10 mouse cellular contexts compared by ENCODE assay signal in genomic region chr13:95657171-95657570, GRCm38 (mm10). TPM values are rescaled to one million over a fixed set of nuclear protein-coding genes. Genes with fewer than 3 reads are reported as not detected.
A peak's percentile ranks its signal among the peaks of the same experiment; 100 is the strongest.
DNase-seq lines count a peak whose midpoint lies in the region; ATAC-seq and TF ChIP-seq lines count a peak whose summit lies in the region.
"Had no signal": no experiment of that assay in that cellular context is flagged by ENCODE, and none has a peak within 500 bp of the region (broad histone marks: within the 10 kb centered on the region; RNA-seq: fewer than 3 reads in every experiment).

No protein-coding gene starts in this region.

- no peak for TF ChIP-seq POLR2A in MEL (IDR thresholded peaks at IDR 0.05; ENCODE audit: control insufficient read depth in 1 of 2, insufficient read depth in 1 of 2, low read depth in 1 of 2, low read length in 2 of 2, poor library complexity in 1 of 2)

- no peak overlapping the region for H3K4me3 ChIP-seq in kidney, postnatal 0 days (replicated peaks; ENCODE audit: low read depth, low read length)
- peak overlapping the region in 1 of 2 experiments; percentile 4; a peak in 1 of 4 replicates for H3K4me3 ChIP-seq in MEL (ENCODE audit: control insufficient read depth in 1 of 2, insufficient read depth in 1 of 2, low read depth in 2 of 2, low read length in 2 of 2)
- no peak overlapping the region for H3K4me3 ChIP-seq in liver, embryonic 15.5 days (replicated peaks)
- H3K4me3 ChIP-seq: midbrain, embryonic 12.5 days; neural tube, embryonic 12.5 days had no signal

- H3K4me2 ChIP-seq in kidney, postnatal 0 days (ENCODE audit: low read length) = no peak overlapping the region
- peak overlapping the region; percentile 9; the same call in 1 of the 2 replicates for H3K4me2 ChIP-seq in liver, embryonic 15.5 days
- H3K4me2 ChIP-seq: midbrain, embryonic 12.5 days; neural tube, embryonic 12.5 days had no signal

- no peak for ATAC-seq in kidney, postnatal 0 days (replicated peaks; ENCODE audit: low FRiP score, low read depth)
- peak; percentile 84 for ATAC-seq in liver, embryonic 15.5 days (ENCODE audit: insufficient read depth)

- no peaks in the 10 kb centered on the region for H3K9me3 ChIP-seq in kidney, postnatal 0 days (replicated peaks; ENCODE audit: low read length)
- H3K9me3 ChIP-seq in MEL (replicated peaks; ENCODE audit: insufficient read depth, low read length) = no peaks in the 10 kb centered on the region
- no peaks in the 10 kb centered on the region for H3K9me3 ChIP-seq in liver, embryonic 15.5 days (replicated peaks)
- H3K9me3 ChIP-seq: midbrain, embryonic 12.5 days; neural tube, embryonic 12.5 days had no signal

- no peak for TF ChIP-seq CTCF in kidney, postnatal 0 days (IDR thresholded peaks at IDR 0.05; ENCODE audit: low read depth)
- no peak for TF ChIP-seq CTCF in MEL (IDR thresholded peaks at IDR 0.05 in 2 of 3, conservative IDR thresholded peaks at IDR 0.05 in 1 of 3; ENCODE audit: control insufficient read depth in 1 of 3, insufficient read depth in 1 of 3, low read depth in 2 of 3, low read length in 3 of 3, poor library complexity in 1 of 3, severe bottlenecking in 1 of 3)

- no peaks in the 10 kb centered on the region for H3K79me2 ChIP-seq in MEL (ENCODE audit: control insufficient read depth, insufficient read depth, low read length, poor library complexity)

- H3K27ac ChIP-seq in kidney, postnatal 0 days = peak overlapping the region; percentile 31; the same call in 1 of the 2 replicates
- peak overlapping the region; percentile 77 for H3K27ac ChIP-seq in MEL (ENCODE audit: control insufficient read depth, low read depth, low read length)
- 0 out of 2 replicates have a peak overlapping the region, but pooled peaks have one; percentile 10 for H3K27ac ChIP-seq in liver, embryonic 15.5 days (replicated peaks)
- H3K27ac ChIP-seq: midbrain, embryonic 12.5 days; neural tube, embryonic 12.5 days had no signal

- H3K27me3 ChIP-seq in kidney, postnatal 0 days (ENCODE audit: insufficient read depth, low read length) = no peaks in the 10 kb centered on the region
- H3K27me3 ChIP-seq in MEL (ENCODE audit: control insufficient read depth in 1 of 2, insufficient read depth in 2 of 2, low read length in 2 of 2) = no peaks in the 10 kb centered on the region
- no peaks in the 10 kb centered on the region for H3K27me3 ChIP-seq in liver, embryonic 15.5 days
- H3K27me3 ChIP-seq: midbrain, embryonic 12.5 days; neural tube, embryonic 12.5 days had no signal

- peak; percentile 11 for DNase-seq in embryo, embryonic 10 days (ENCODE audit: low spot score)
- no peak for DNase-seq in embryo, embryonic 10.5 days (ENCODE audit: low spot score)
- DNase-seq in kidney, postnatal 0 days (ENCODE audit: low spot score) = peak; percentile 47
- no peak for DNase-seq in kidney, postnatal 10 days
- DNase-seq in MEL (ENCODE audit: low read depth, low spot score) = peak; percentile 93
- no peak for DNase-seq in c-Kit-positive CD71-positive TER-119-positive erythroid progenitor cells, embryonic 14.5 days (ENCODE audit: low spot score)
- DNase-seq in layer of hippocampus, adult 11-12 months (ENCODE audit: low spot score) = no peak

- peak; percentile 94 to 97 for TF ChIP-seq EP300 in MEL (IDR thresholded peaks at IDR 0.05; ENCODE audit: low read depth in 1 of 2, low read length in 2 of 2)

- no peak for TF ChIP-seq RAD21 in MEL (IDR thresholded peaks at IDR 0.05; ENCODE audit: low read depth, low read length)

- 67% methylated on average over 9 of the region's 9 CpGs for WGBS in kidney, postnatal 0 days
- WGBS in liver, embryonic 15.5 days (ENCODE audit: insufficient replicate concordance) = 16% methylated on average over 9 of the region's 9 CpGs

- H3K9ac ChIP-seq in kidney, postnatal 0 days (ENCODE audit: low read depth, low read length) = no peak overlapping the region
- no peak overlapping the region; the same call in 1 of the 2 replicates for H3K9ac ChIP-seq in MEL (ENCODE audit: control insufficient read depth, low read depth, low read length, poor library complexity, severe bottlenecking)
- H3K9ac ChIP-seq in liver, embryonic 15.5 days = no peak overlapping the region
- H3K9ac ChIP-seq: midbrain, embryonic 12.5 days; neural tube, embryonic 12.5 days had no signal

- H3K36me3 ChIP-seq in kidney, postnatal 0 days (ENCODE audit: insufficient read depth, low read length) = no peaks in the 10 kb centered on the region
- H3K36me3 ChIP-seq in MEL (ENCODE audit: control insufficient read depth in 1 of 2, insufficient read depth in 2 of 2, low read length in 2 of 2) = peaks cover 0 to 40% of the 10 kb centered on the region in 2 experiments; a peak in 2 of 4 replicates
- H3K36me3 ChIP-seq in liver, embryonic 15.5 days (replicated peaks) = peaks cover 78% of the 10 kb centered on the region

- peaks cover 4% of the 10 kb centered on the region; the same call in 1 of the 2 replicates for H3K4me1 ChIP-seq in kidney, postnatal 0 days (replicated peaks; ENCODE audit: insufficient read depth, low read length)
- H3K4me1 ChIP-seq in MEL (ENCODE audit: control insufficient read depth in 1 of 2, insufficient read depth in 2 of 2, low read length in 2 of 2) = peaks cover 9 to 47% of the 10 kb centered on the region in 2 experiments
- H3K4me1 ChIP-seq in liver, embryonic 15.5 days (replicated peaks) = peaks cover 30% of the 10 kb centered on the region

TF ChIP-seq in MEL, 35 proteins besides CTCF, POLR2A, EP300 and RAD21:
- TF ChIP-seq SIN3A (IDR thresholded peaks at IDR 0.05; ENCODE audit: low read length) (peak; percentile 88), CHD2 (IDR thresholded peaks at IDR 0.05; ENCODE audit: low read length) (peak; percentile 60), USF2 (IDR thresholded peaks at IDR 0.05; ENCODE audit: borderline replicate concordance in 1 of 2, insufficient read depth in 1 of 2, low read depth in 1 of 2, low read length in 2 of 2) (no peak), TBP (IDR thresholded peaks at IDR 0.05; ENCODE audit: low read depth, low read length) (peak; percentile 36; the same call in 1 of the 2 replicates), MAZ (IDR thresholded peaks at IDR 0.05; ENCODE audit: low read depth, low read length) (peak; percentile 90), MEF2A (IDR thresholded peaks at IDR 0.05; ENCODE audit: extremely low read depth, insufficient replicate concordance, low read depth, low read length, poor library complexity, severe bottlenecking) (0 out of 2 replicates have a peak, but pooled peaks have one; percentile 15), MYC (IDR thresholded peaks at IDR 0.05; ENCODE audit: low read depth, low read length) (no peak; the same call in 1 of the 2 replicates), POLR2AphosphoS2 (IDR thresholded peaks at IDR 0.05; ENCODE audit: low read length) (no peak), HCFC1 (IDR thresholded peaks at IDR 0.05; ENCODE audit: low read depth, low read length) (peak; percentile 37; the same call in 1 of the 2 replicates), TCF12 (IDR thresholded peaks at IDR 0.05; ENCODE audit: low read depth, low read length) (peak; percentile 93), ZKSCAN1 (IDR thresholded peaks at IDR 0.05; ENCODE audit: low read depth, low read length) (no peak), MYB (IDR thresholded peaks at IDR 0.05; ENCODE audit: low read depth, low read length) (peak; percentile 72), ZC3H11A (IDR thresholded peaks at IDR 0.05; ENCODE audit: low read depth, low read length) (no peak), JUND (IDR thresholded peaks at IDR 0.05; ENCODE audit: low read depth, low read length) (0 out of 2 replicates have a peak, but pooled peaks have one; percentile 21), ELF1 (IDR thresholded peaks at IDR 0.05; ENCODE audit: low read depth, low read length) (peak; percentile 63; the same call in 1 of the 2 replicates), GATA1 (IDR thresholded peaks at IDR 0.05; ENCODE audit: low read depth, low read length) (peak; percentile 93), USF1 (IDR thresholded peaks at IDR 0.05; ENCODE audit: low read depth, low read length) (peak; percentile 49; the same call in 1 of the 2 replicates), ETS1 (IDR thresholded peaks at IDR 0.05; ENCODE audit: low read depth, low read length) (peak; percentile 94), MXI1 (IDR thresholded peaks at IDR 0.05; ENCODE audit: low read depth, low read length) (no peak), TAL1 (IDR thresholded peaks at IDR 0.05; ENCODE audit: low read length) (peak; percentile 90), E2F4 (IDR thresholded peaks at IDR 0.05; ENCODE audit: borderline replicate concordance, low read depth, low read length) (no peak), MAFK (IDR thresholded peaks at IDR 0.05; ENCODE audit: borderline replicate concordance, low read depth, low read length) (peak; percentile 86; the same call in 1 of the 2 replicates), RCOR1 (IDR thresholded peaks at IDR 0.05; ENCODE audit: low read depth, low read length) (peak; percentile 98), BHLHE40 (IDR thresholded peaks at IDR 0.05; ENCODE audit: borderline replicate concordance, low read depth, low read length) (peak; percentile 95)

RNA-seq across cellular contexts. Expression of gene F2r, which starts 38.9 kb away (rescaled TPM):
- polyA plus RNA-seq in kidney, postnatal 0 days (2015; fragmentation: Nextera tagmentation; extraction: Ambion mirVana) = 85.6 and 104 TPM in 2 replicates
- 18.2 and 19.1 TPM in 2 replicates for total RNA-seq in MEL (2012; rRNA removed)
- 10 to 100 TPM in 1 of 2 experiments, not detected in 1; 32.7 TPM for polyA plus RNA-seq in MEL (2012; ENCODE audit: insufficient read depth in 1 of 2, insufficient read length in 2 of 2, low read depth in 1 of 2, low replicate concordance in 2 of 2, missing spikeins in 1 of 2)
- polyA plus RNA-seq in liver, embryonic 15.5 days (2015; fragmentation: Nextera tagmentation; extraction: Ambion mirVana) = 32.3 and 35.9 TPM in 2 replicates

RNA-seq across cellular contexts. Expression of gene F2rl2, which starts 39.5 kb away (rescaled TPM):
- polyA plus RNA-seq in kidney, postnatal 0 days (2015; fragmentation: Nextera tagmentation; extraction: Ambion mirVana) = 0.09 and 0.11 TPM in 2 replicates
- total RNA-seq in MEL (2012; rRNA removed) = 0.07 TPM in 1 of 2 replicates, not detected in the other
- polyA plus RNA-seq in MEL (2012; ENCODE audit: insufficient read depth in 1 of 2, insufficient read length in 2 of 2, low read depth in 1 of 2, low replicate concordance in 2 of 2, missing spikeins in 1 of 2) = under 1 TPM in 1 of 2 experiments, not detected in 1; 0.04 TPM
- polyA plus RNA-seq in liver, embryonic 15.5 days (2015; fragmentation: Nextera tagmentation; extraction: Ambion mirVana) = 7.5 and 8.9 TPM in 2 replicates

Comparison
In these comparisons a context has a peak if more than half of its experiments do, and no peak if none do; other contexts are left out.
1. DNase-seq: peak in embryo, embryonic 10 days (single experiment), kidney, postnatal 0 days (single experiment) and MEL (single experiment); none in embryo, embryonic 10.5 days (single experiment), kidney, postnatal 10 days (single experiment), c-Kit-positive CD71-positive TER-119-positive erythroid progenitor cells, embryonic 14.5 days (single experiment) and layer of hippocampus, adult 11-12 months (single experiment).
2. H3K27ac ChIP-seq: peak in every context shown above with its lines; median percentile 77 in MEL; 31 in kidney, postnatal 0 days; 10 in liver, embryonic 15.5 days.